Mouse (Mus musculus) cerebellum, adult 11-12 months (tissue): Measurements from ENCODE around the gene Gm20716.

ENCODE experiments used
- DNase-seq: peaks from one replicate; pipeline ENCODE4 v3.0.0; 2022

The Gm20716 gene

GRCm38 (mm10) chr2:168230026-168230728 is at the start of gene Gm20716, which contains the start of the genes Dpm1 and Mocs3:
Gene Gm20716, minus strand, starts transcription at chr2:168230364.
Gene Dpm1, minus strand, starts transcription at chr2:168230591.
Gene Mocs3, plus strand, starts transcription at chr2:168230622.
- DNase-seq, result peak; percentile 83

GRCm38 (mm10) chr2:168274374-168274935 is 44.3 kb upstream of the Gm20716 start:
- peak; percentile 9 for DNase-seq

GRCm38 (mm10) chr2:168273387-168273786 is 43.2 kb upstream of the Gm20716 start:
- no peak for DNase-seq

DNA sequence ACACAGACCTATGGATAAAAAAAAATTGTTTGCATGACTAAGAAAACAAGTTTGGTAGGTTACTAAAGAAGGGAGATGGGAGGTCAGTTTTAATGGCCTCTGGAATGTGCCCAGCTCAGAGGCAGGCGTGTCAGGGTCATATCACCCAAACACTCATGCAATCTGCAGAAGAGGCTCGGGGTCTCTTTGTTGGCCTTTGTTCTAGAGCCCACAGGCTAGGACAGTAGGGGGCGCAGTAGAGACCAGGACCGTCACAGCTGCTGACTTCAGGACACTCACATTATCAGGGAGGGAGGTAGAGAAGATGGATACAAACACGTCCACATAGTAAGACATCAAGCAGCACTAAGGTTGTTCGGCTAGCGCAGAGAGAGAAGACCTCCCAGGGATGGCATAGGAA is 37.9 kb upstream of the Gm20716 start:
- DNase-seq, result no peak

DNA sequence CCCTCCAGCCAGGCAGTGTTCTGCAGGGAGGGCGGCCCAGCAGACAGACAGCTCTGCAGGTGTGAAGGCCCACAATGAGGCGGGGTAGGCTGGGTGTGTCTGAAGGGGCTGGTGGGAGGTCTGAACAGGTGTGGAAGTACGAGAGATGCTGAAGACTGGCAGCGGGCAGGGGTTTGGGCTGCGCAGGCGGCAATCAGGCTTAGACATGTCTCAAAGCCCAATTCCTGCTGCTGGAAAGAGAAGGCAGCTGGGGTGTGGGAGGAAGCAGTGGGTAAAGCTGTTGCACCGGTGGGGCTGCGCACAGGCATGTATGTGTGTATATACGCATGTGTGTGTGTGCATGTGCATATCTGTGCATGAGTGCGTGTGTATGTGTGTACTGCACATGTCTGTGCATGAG is 30.7 kb upstream of the Gm20716 start:
- DNase-seq, result no peak

DNA sequence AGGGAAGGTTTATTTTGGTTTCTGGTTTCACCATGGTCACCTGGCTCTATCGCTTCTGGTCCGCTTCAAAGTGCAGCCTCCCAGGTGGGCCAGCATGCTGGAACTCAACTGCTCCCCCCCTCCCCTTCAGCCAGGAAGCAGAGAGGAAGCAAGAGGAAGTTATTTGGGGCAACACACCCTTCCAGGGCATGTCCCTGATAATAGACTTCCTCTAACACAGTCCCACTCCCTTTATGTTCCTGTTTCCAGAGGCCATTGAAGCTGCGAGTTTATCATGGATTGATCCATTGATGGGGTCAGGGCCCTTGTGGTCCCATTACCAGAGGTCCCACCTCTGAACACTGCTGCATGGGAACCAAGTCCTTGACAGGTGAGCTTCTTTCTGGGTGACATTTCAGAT is 30.0 kb upstream of the Gm20716 start:
- DNase-seq, result no peak

GRCm38 (mm10) chr2:168259046-168259445 is 28.9 kb upstream of the Gm20716 start:
- no peak for DNase-seq

GRCm38 (mm10) chr2:168257188-168257587 is 27.0 kb upstream of the Gm20716 start:
- no peak for DNase-seq

DNA sequence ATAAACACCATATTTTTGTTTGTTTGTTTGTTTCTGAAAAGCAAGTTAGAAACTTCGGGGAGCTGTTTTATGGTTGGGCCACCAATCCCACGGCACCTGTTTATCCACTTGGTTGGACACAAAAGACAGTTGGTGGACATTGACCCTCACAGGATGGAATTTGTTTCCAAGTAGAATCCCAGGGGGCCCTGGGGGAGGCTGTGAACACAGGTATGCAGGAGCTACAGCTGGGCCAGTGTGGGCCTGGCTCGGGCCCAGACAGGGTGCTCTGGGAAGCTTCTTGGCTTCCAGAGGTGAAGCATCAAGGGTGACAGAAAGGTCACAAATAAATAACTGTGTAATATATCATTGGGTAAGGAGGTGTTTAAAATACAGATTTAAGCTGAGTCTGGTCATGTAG is 26.3 kb upstream of the Gm20716 start:
- no peak for DNase-seq

DNA sequence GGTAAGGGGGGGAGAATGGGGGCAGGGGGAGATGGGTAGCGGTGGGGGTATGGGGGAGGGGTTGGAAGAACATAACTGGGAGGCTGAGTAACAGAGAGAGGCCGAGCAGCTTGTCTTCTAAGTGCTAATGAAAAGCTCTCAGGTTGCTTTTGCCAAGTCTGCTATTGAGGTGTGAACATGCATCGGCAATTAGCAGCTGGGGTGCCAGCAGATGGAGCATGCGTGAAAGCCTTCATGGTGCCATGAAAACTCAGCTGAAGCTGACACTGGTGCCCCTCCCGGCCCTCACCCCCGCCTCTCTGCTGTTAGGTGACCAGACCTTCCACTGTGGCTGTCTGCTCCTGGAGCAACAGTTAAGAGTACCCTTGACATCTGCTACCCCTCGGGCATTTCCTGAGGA is 23.7 kb upstream of the Gm20716 start:
- no peak for DNase-seq

DNA sequence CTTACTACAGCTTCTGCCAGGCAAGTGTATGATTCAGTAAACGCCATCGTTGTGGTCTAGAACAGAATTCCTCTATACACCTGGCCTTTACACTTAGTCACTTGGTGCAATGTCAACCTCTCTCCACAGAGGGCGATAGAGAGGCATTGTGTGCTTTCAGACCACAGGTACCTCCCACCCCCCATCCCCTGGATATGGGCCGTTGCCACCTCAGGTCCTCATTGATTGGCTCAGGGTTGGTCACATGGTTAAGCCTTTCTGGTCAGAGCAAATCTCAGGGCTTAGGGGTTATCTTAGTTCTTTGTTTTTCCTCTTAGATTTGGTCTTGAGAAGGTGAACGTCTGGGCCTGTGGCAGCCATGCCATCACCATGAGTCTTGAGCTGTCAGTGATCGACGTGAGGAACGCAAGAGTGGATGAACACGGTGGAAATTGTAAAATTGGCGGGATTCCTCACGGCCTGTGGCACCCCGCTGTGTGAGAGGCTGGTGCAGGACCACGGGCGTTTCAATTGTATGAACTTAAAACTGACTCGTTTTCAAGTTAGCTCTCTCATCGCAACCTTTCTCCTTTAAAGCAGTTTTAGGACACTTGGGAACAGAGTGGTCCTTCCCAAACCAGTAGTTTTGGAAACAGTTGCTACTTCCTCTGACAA is 22.6 kb upstream of the Gm20716 start:
- DNase-seq, result no peak

- DNase-seq, result peak; percentile 66
These were observed 20.1 kb upstream of the Gm20716 start for GRCm38 (mm10) chr2:168250270-168250669.

DNA sequence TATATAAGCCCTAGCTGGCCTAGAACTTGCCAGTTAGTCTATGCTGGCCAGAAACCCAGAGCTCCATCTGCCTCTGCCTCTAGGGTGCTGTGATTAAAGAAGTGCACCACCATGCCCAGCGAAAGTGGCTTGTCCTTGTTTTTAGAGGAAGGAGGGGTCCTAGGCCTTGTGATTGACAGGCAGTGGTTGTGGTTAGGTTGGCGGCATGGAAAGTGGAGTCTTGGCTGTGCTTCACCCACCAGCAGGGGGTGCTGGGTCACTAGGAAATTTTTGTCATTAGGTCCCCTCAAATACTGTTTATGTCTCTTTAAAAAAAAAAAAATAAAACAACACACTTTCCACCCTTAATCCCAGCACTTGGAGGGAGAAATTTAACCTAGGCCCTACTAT is 18.7 kb upstream of the Gm20716 start:
- no peak for DNase-seq

GRCm38 (mm10) chr2:168248167-168248855 is 18.1 kb upstream of the Gm20716 start:
- DNase-seq, result no peak

- no peak for DNase-seq
These were observed 15.4 kb upstream of the Gm20716 start for GRCm38 (mm10) chr2:168245571-168245970.

DNA sequence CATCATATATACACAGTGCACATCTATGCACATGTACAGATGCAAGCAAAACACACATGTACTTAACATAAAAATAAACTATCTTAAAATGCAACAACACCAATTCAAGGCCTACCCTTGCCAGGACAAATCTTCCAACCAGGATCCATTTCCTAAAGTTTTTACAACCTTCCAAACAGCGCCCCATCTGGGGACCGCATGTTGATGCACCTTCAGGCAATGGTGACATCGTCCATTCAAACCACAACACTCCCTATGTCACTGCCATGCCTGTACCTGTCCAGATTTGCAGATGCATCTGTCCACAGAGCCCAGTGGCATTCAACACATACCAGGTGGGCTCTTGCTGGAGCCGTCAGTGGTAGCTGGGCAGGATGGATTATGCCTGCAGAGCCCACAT is 13.1 kb upstream of the Gm20716 start:
- no peak for DNase-seq

DNA sequence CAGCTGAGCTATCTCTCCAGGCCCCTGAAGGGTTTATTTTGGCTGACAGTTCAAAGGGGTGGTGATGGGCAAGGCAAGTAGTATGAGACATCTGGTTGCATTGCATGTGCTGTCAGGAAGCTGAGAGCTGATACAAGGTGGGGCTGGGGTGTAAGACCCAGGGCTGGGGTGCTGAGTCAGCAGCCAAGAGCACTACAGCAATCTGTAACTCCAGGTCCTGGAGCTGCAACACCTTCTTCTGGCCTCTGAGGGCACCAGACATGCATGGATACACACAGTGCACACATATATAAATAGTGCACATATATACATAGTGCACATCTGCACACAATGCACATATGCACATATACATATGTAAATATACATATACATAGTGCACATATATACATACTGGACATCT is 12.7 kb upstream of the Gm20716 start:
- DNase-seq, result no peak

GRCm38 (mm10) chr2:168238335-168238734 is 8.2 kb upstream of the Gm20716 start:
- no peak for DNase-seq

DNA sequence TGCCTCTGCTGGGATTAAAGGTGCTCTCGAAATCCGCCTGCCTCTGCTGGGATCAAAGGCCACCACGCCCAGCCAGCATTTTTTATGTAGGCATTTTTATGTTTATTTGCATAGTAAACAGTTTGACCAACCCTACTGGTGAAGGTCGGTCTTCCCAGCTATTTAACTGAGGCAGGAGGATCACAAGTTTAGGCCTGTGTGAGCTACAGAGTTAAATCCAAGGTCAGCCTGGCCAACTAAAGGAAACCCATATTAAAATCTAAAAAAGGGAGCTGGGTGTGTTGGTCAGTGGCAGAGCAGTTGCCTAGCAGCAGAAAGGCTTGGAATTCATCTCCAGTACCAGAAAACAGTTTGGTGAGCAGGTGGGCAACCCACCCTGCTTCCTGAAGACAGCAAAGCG is 3.1 kb upstream of the Gm20716 start:
- DNase-seq, result no peak

- DNase-seq, result no peak
These were observed 1.3 kb upstream of the Gm20716 start for GRCm38 (mm10) chr2:168231471-168231829.

DNA sequence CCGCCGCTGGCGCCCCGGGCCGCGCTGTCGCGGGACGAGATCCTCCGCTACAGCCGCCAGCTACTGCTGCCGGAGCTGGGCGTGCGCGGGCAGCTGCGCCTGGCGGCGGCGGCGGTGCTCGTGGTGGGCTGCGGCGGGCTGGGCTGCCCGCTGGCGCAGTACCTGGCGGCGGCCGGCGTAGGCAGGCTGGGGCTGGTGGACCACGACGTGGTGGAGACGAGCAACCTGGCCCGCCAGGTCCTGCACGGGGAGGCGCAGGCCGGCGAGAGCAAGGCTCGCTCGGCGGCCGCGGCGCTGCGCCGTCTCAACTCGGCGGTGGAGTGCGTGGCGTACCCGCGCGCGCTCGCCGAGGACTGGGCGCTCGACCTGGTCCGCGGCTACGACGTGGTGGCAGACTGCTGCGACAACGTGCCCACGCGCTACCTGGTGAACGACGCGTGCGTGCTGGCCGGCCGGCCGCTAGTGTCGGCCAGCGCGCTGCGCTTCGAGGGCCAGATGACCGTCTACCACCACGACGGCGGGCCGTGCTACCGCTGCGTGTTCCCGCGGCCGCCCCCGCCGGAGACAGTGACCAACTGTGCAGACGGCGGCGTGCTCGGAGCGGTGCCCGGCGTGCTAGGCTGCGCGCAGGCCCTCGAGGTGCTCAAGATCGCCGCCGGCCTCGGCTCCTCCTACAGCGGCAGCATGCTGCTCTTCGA is 758 bp upstream of the Gm20716 start:
- peak; percentile 49 for DNase-seq

DNA sequence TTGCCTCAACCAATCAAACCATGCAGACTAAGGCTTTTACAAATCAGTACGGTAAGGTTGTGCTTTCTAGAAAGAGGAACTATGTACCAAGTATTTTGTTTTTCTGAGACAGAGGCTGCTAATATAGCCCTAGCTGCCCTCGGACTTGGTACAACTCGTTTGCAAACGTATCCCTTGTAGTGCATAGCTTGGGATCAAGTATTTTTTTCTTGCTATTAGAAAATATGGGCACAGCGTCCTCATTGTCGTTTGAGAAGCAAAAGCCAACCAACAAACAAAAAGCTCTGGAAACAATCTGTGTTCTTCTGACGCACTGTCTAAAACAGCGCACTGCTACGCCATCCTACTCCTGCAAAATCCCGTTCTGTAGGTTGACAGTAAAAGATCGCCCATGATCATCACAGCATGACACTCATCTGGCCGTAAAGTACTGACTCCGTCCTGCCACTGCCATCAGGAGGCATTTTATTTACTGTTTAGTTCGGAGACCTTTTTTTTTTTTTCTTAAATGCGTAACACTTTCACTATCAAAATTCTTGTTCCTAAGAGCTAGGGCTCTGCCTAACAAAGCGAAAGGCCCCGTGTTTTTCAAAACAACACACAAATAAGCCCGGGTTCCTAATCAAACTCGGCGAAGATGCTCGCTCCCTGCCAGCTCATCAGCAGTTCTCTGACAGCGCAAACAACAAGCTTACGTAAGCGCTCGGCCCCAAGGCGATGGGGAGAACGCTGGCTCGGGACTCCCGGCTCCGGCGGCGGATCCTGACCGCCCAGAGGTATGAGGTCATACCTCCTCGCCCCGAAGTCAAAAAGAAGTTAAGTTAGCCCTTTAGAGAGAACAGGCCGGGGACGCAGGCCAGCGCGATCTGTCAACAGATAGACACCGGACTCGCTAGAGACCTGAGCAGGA is 793 bp downstream of the Gm20716 start:
- DNase-seq, result peak; percentile 56
